Mouse (Mus musculus) fibroblast of lung, adult 2 months (primary cell): Measurements from ENCODE around the gene Krt8.

ENCODE experiments used
- DNase-seq: peaks from one replicate; pipeline ENCODE4 v3.0.0-alpha.2; 2011; ENCODE audit warnings: low read depth

The Krt8 gene

GRCm38 (mm10) chr15:101974083-101974845 lies 30.0 kb downstream of the Krt8 start:
- peak; percentile 29 for DNase-seq

GRCm38 (mm10) chr15:101973414-101974077 lies 30.7 kb downstream of the Krt8 start:
- DNase-seq: peak; percentile 82

- DNase-seq: no peak
These were observed 33.7 kb downstream of the Krt8 start for GRCm38 (mm10) chr15:101970536-101970935.

- no peak for DNase-seq
These were observed 37.5 kb downstream of the Krt8 start for GRCm38 (mm10) chr15:101966808-101967207.

- DNase-seq: no peak
These were observed 45.4 kb downstream of the Krt8 start for GRCm38 (mm10) chr15:101958891-101959290.

GRCm38 (mm10) chr15:101954187-101954586 lies 50.1 kb downstream of the Krt8 start, which contains the start of gene Krt78:
Gene Krt78 (minus strand): TSS chr15:101954287.
- no peak for DNase-seq

- no peak for DNase-seq
These were observed 51.4 kb downstream of the Krt8 start for GRCm38 (mm10) chr15:101952733-101953474.
